Mouse (Mus musculus) lung, embryonic 15.5 days (tissue): ENCODE data around the gene Fgf2. TPM values are rescaled to one million over a fixed set of nuclear protein-coding genes. Genes with fewer than 3 reads are reported as not detected.

Experiments used
- ATAC-seq: fragments of 200-750 bp; cut with Nextera tagmentation; 2 replicates; pipeline ENCODE4 v1.8.0; 2017; ENCODE audit warnings: moderate number of reproducible peaks, borderline replicate concordance; ENCODE audit not compliant: low FRiP score, low TSS enrichment; ENCODE audit errors: extremely low read depth
- H3K27ac ChIP-seq: fragments of 300-500 bp; sonication (generic); 2 replicates; pipeline ENCODE4 v1.5.1; 2015; ENCODE audit warnings: moderate library complexity, mild to moderate bottlenecking, inconsistent platforms
- H3K27me3 ChIP-seq: fragments of 300-500 bp; sonication (generic); 2 replicates; pipeline ENCODE4 v1.6.1; 2015; ENCODE audit warnings: inconsistent platforms
- H3K36me3 ChIP-seq: fragments of 300-500 bp; sonication (generic); 2 replicates; pipeline ENCODE4 v1.6.1; 2015; ENCODE audit warnings: inconsistent platforms
- H3K4me1 ChIP-seq: fragments of 300-500 bp; sonication (generic); 2 replicates; pipeline ENCODE4 v1.6.1; 2015; ENCODE audit warnings: inconsistent platforms
- H3K4me2 ChIP-seq: fragments of 300-500 bp; sonication (generic); 2 replicates; pipeline ENCODE4 v1.6.1; 2015; ENCODE audit warnings: inconsistent platforms, mild to moderate bottlenecking, moderate library complexity
- H3K4me3 ChIP-seq: fragments of 300-500 bp; sonication (generic); 2 replicates; pipeline ENCODE4 v1.5.1; 2015; ENCODE audit warnings: mild to moderate bottlenecking, inconsistent platforms
- H3K9ac ChIP-seq: fragments of 300-500 bp; sonication (generic); 2 replicates; pipeline ENCODE4 v1.6.1; 2015; ENCODE audit warnings: inconsistent platforms
- H3K9me3 ChIP-seq: fragments of 300-500 bp; sonication (generic); 2 replicates; pipeline ENCODE4 v1.6.1; 2016; ENCODE audit warnings: inconsistent platforms
- WGBS: fragments of 180-500 bp; shearing (Covaris S2); methylation state at CpG from one replicate; pipeline ENCODE4 v1.1.7; 2015; 5-methylcytosine and 5-hydroxymethylcytosine counted together
- polyA plus RNA-seq: library from polyadenylated mRNA; unstranded; fragments of >200 nt; fragmentation: Nextera tagmentation; extraction: Ambion mirVana; gene quantifications from 2 replicates; pipeline ENCODE4 v1.2.1, GENCODE M21; 2015

The Fgf2 gene
- polyA plus RNA-seq, 1 experiment from 2014 or later, result 2.3 TPM

DNA sequence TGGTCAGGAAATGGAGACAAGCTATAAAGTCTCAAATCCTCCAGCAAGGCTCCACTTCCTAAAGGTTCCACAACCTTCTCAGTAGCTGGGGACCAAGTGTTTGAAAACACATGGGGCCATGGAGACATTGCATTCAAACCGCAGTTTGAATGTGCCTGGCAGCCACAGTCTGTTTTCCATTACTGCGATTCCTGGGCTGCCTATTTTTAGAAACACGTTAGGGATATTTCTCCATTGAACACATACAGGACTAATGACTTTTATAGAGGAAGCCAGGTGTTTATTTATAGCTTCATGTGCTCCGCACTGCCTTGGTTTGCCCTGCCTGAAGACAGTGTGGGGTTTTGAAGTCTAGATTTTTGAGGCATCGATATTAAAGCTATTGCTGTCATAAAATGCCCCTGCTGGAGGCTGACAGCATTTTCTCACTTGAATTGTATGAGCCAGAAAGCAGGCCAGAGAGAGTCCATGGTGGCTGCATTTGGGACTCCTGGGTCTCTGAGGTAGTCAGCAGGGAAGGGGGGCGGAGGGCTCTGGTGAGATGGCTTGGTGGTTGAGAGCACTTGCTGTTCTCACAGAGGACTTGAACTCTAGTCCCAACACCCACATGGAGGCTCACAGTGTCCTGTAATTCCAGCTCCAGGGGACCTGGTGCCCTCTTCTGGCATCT lies 35.1 kb downstream of the Fgf2 start:
- Histone ChIP-seq H3K9me3 (no peaks in the 10 kb centered on the region), H3K27ac (no peak overlapping the region), H3K27me3 (no peaks in the 10 kb centered on the region), H3K36me3 (no peaks in the 10 kb centered on the region), H3K4me2 (no peak overlapping the region), H3K4me1 (peaks cover 29% of the 10 kb centered on the region), H3K9ac (no peak overlapping the region), H3K4me3 (no peak overlapping the region)
- no peak for ATAC-seq
- WGBS, result 73% methylated on average over 6 of the region's 6 CpGs

DNA sequence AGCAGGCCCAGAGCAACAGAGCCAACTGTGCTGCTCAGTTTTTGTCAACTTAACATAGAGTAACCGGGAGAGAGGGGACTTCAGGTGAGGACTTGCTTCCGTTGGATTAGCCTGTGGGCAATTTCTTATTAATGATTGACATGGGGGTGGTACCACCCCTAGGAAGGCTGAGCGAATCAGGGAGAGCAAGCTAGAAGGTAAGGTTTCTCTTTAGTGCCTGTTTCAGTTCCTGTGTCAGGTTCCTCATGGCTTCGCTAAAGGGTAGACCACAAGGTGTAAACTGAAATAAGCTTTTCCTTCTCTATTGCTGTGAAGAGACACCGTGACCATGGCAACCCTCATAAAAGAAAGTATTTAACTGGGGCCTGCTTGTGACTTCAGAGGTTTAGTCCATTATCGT lies 39.2 kb downstream of the Fgf2 start:
- no peaks in the 10 kb centered on the region for H3K27me3 ChIP-seq
- no peak overlapping the region for H3K9ac ChIP-seq
- H3K4me1 ChIP-seq, result no peaks in the 10 kb centered on the region
- 89% methylated on average over 6 of the region's 6 CpGs for WGBS
- H3K9me3 ChIP-seq, result no peaks in the 10 kb centered on the region
- H3K4me3 ChIP-seq, result no peak overlapping the region
- no peak for ATAC-seq
- H3K27ac ChIP-seq, result no peak overlapping the region
- no peak overlapping the region for H3K4me2 ChIP-seq
- no peaks in the 10 kb centered on the region for H3K36me3 ChIP-seq

DNA sequence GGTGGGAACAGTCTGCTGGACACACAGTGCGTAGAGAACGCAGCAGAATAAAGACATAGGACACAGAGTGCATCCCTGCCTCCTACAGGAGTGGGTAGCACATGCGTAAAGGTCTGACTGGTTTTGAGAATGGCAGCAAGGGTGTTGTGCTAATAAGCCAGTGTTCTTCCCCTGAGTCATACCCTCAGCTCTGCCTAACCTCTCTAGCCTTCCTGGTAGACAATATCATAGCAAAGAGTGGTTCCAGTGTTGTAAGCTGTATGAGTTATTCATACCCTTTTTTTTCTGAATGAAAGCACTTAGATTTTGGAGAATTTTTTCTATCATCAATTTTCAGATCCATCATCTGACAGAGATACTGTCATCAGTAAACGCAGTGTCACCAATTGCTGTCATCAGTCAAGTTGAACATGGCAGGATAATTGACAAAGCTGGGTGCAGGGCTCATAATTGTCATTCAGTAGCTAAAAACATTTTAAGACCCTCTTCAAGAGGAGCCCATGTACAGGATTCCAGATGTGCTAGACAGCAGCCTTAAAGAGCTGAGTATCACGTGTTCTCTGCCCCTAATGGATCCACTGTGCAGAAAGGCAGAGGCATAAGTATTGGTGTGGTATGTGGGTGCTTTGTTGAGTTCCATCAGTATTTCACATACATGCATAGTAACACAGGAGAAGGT lies 48.9 kb downstream of the Fgf2 start:
- ATAC-seq, result no peak
- Histone ChIP-seq H3K4me1 (peaks cover 4% of the 10 kb centered on the region; the same call in 1 of the 2 replicates), H3K27me3 (no peaks in the 10 kb centered on the region), H3K36me3 (no peaks in the 10 kb centered on the region), H3K4me3 (no peak overlapping the region), H3K4me2 (no peak overlapping the region), H3K27ac (peak overlapping the region; percentile 77), H3K9ac (no peak overlapping the region), H3K9me3 (no peaks in the 10 kb centered on the region)
- 87% methylated on average over 5 of the region's 5 CpGs for WGBS

DNA sequence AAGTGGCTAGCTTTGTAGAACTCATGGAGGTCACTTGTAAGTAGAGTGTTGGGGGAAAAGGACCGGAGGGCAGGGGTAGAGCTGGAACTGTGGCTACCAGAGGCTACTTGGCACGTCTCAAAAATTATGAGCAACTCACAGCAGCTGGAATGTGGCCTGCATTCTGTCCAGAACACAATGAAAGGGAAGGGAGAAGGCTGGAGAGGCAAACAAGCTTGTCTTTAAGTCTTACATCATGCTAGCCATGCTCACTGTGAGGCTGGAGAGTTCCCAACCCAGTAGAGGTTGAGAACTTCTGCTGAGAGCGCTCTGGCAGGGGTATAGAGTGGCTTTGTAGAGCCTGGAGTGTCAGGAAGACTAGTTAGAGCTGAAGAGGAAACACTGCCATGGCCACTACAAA lies 49.5 kb downstream of the Fgf2 start:
- H3K4me2 ChIP-seq, result no peak overlapping the region
- H3K9me3 ChIP-seq, result no peaks in the 10 kb centered on the region
- H3K36me3 ChIP-seq, result no peaks in the 10 kb centered on the region
- no peak overlapping the region for H3K9ac ChIP-seq
- H3K27me3 ChIP-seq, result no peaks in the 10 kb centered on the region
- peaks cover 8% of the 10 kb centered on the region; the same call in 1 of the 2 replicates for H3K4me1 ChIP-seq
- H3K4me3 ChIP-seq, result no peak overlapping the region
- WGBS, result 77% methylated on average over 3 of the region's 3 CpGs
- H3K27ac ChIP-seq, result peak overlapping the region; percentile 77
- no peak for ATAC-seq

DNA sequence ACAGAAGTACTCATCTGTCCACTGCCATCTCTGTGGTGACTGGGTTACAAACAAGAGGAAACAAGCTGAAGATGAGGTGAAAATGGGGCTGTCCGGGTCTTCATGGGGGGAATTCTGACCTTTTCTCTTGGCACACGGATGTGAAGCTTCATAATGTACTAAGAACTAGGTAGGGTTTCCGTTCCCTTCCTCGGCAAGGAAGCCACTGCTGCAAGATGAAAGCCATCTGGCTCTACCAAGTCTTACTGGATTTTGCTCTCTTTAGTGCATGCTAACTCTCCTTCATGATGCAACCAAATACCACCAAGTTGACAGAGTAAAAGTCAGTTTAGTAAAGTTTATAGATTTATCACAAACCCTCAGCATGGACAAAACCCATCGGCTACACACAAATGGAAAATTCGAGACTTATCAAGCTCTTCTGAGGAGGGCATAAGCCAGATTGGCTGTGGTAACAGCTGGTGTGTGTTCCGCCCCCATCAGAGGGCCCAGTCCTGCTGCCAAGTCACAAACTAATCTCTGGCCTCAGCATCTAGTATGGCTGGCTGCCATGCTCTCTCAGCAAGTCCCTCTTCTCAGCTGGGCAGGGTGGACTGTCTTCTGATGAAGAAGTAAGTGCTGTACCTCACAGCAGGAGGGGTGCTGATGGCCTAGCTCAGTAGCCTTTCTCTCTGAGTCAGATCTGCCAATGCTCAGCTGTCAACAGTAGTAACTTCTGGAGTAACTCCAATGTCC lies 50.7 kb downstream of the Fgf2 start:
- ATAC-seq, result peak; percentile 92
- Histone ChIP-seq H3K4me3 (no peak overlapping the region), H3K9ac (no peak overlapping the region), H3K36me3 (no peaks in the 10 kb centered on the region), H3K4me1 (peaks cover 8% of the 10 kb centered on the region; the same call in 1 of the 2 replicates), H3K27me3 (no peaks in the 10 kb centered on the region), H3K4me2 (no peak overlapping the region), H3K27ac (peak overlapping the region; percentile 77), H3K9me3 (no peaks in the 10 kb centered on the region)
- WGBS, result 50% methylated on average over 7 of the region's 7 CpGs

DNA sequence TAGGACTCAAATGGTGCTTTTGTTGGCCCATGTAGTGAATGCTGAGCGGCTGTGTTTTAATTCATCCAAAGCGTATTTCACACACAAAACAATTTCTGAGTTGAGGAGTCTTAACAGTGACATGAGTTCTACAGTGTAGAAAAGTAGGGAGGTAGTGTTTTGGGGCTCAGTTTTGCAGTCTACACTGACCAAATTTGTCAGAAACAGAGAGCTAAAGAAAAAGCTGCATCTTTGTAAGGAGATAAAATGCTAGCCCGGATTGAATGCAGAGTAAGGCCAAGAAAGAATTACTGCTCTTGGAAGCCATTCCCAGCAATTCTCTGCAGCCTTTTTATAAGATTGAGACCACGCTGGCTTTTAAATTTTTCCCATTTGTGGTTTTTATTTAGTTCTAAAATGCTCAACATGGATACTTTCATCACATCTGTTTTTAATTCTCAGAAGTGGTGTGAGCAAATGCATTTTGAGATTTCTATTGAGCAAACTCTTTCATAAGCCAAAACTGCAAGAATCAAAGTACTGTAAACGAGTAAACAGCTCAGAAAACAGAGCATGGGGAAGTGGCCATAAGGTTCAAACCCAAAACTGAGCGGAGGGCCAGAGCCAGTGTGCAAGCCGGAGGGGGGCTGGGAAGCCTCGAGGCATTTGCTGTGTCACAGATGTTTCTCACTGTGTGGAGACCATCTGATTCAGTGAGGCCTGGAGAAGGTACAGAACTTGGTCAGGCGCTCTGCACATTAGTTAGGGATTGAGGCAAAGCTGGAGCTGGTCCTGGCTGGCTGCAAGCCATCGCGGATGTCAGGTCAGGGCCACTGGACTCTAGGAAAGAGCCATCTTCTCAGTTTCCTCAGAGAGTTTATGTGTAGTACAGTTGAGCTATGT lies 53.8 kb downstream of the Fgf2 start:
- no peak; the same call in 1 of the 2 replicates for ATAC-seq
- H3K9ac ChIP-seq, result no peak overlapping the region
- no peak overlapping the region for H3K4me2 ChIP-seq
- H3K36me3 ChIP-seq, result no peaks in the 10 kb centered on the region
- H3K9me3 ChIP-seq, result no peaks in the 10 kb centered on the region
- no peak overlapping the region for H3K4me3 ChIP-seq
- peak overlapping the region; percentile 73 for H3K27ac ChIP-seq
- H3K27me3 ChIP-seq, result no peaks in the 10 kb centered on the region
- WGBS, result 68% methylated on average over 11 of the region's 11 CpGs
- peaks cover 8% of the 10 kb centered on the region; the same call in 1 of the 2 replicates for H3K4me1 ChIP-seq

DNA sequence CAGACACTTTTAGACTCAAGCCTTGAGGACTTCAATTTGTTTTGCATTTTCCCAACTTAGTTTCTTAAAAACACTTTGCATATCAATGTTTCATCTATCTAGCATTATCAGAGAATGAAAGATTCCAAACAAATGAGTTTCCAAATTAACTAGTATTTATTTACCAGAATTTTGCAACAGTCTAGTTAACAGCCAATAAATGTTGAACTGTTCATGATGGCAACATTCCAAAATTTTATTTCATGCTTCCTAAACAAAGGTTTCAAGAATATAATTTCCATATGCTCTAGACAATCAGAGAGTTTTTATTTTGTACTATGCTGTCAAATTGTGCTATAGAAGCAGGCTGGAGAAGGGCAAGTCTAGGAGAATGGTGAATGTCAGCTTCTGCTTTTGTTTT lies 59.5 kb downstream of the Fgf2 start:
- H3K27ac ChIP-seq, result no peak overlapping the region
- H3K4me2 ChIP-seq, result no peak overlapping the region
- no peak overlapping the region for H3K4me3 ChIP-seq
- H3K36me3 ChIP-seq, result no peaks in the 10 kb centered on the region
- peaks cover 5% of the 10 kb centered on the region; the same call in 1 of the 2 replicates for H3K4me1 ChIP-seq
- H3K9ac ChIP-seq, result no peak overlapping the region
- peak; percentile 19; the same call in 1 of the 2 replicates for ATAC-seq
- no peaks in the 10 kb centered on the region for H3K9me3 ChIP-seq
- H3K27me3 ChIP-seq, result no peaks in the 10 kb centered on the region

DNA sequence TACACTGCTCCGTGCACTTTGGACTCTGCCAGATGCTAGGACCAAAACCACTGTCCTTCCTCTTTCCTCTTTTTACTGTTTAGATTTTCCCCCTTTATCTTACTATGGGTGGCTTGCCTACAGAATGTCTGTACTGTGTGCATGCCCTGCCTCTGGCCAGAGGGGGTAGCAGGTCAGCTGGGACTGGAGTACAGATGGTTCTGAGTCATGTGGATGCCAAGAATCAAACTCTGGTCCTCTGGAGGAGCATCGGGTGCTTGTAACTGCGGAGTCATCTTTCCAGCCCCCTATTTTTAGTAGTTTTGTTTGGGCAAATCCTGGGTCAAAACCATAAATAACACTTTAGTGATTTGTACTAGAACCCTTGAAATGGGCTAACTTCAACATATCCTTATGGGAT lies 65.3 kb downstream of the Fgf2 start:
- ATAC-seq, result no peak
- WGBS, result 71% methylated on average over 3 of the region's 3 CpGs
- Histone ChIP-seq H3K4me3 (no peak overlapping the region), H3K9ac (no peak overlapping the region), H3K27me3 (no peaks in the 10 kb centered on the region), H3K4me2 (no peak overlapping the region), H3K36me3 (no peaks in the 10 kb centered on the region), H3K4me1 (peaks cover 5% of the 10 kb centered on the region), H3K9me3 (no peaks in the 10 kb centered on the region), H3K27ac (no peak overlapping the region)

DNA sequence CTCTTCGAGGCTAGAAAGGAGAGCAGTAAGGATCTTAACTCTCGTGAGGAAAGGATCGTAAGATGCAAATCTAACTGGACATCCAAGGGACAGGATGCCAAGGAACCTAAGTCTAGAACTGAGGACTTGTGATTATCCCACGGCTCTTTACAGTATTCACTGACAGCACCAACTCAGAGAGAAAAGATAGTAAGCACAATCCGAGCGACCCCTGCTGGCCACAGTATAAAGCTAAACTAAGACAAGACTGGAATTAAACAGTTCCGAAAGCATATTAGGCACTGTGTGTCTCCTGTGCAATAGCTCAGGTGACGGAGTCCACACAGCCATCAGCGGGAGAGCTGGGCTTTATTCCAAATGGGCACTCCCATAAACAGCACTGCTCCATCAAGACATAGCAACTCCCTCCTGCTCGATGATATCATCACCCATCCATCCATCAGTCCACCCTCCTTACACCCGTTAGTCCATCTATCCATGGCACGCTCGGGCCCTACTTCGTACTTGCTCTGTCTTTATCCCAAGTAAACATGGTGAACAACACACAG lies 66.3 kb downstream of the Fgf2 start:
- H3K27ac ChIP-seq, result no peak overlapping the region
- H3K9ac ChIP-seq, result no peak overlapping the region
- peaks cover 8% of the 10 kb centered on the region for H3K4me1 ChIP-seq
- no peak overlapping the region for H3K4me3 ChIP-seq
- no peak for ATAC-seq
- WGBS, result 45% methylated on average over 14 of the region's 14 CpGs
- no peaks in the 10 kb centered on the region for H3K36me3 ChIP-seq
- no peak overlapping the region for H3K4me2 ChIP-seq
- no peaks in the 10 kb centered on the region for H3K27me3 ChIP-seq
- H3K9me3 ChIP-seq, result no peaks in the 10 kb centered on the region

DNA sequence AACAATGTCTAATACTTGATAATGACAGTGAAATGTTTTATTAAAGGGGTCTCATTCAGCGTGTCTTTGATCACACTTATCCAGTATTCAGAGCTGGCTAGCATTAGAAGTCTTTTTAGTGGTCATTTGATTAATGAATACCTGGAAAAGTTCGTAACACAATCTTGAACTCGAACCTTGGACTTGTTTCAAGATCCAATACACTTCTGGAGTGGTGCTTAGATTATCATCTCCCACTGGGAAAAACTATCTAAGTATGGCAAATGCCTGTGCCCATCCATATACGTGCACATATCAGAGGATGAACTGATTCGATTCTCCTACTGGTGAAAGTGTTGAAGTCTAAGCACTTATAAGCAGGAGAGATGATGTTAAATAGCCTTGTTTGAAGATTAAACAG lies 70.2 kb downstream of the Fgf2 start:
- WGBS, result 58% methylated on average over 5 of the region's 5 CpGs
- Histone ChIP-seq H3K27me3 (no peaks in the 10 kb centered on the region), H3K4me1 (peaks cover 18% of the 10 kb centered on the region), H3K36me3 (no peaks in the 10 kb centered on the region), H3K9ac (peak overlapping the region; percentile 63; the same call in 1 of the 2 replicates), H3K9me3 (no peaks in the 10 kb centered on the region), H3K4me2 (peak overlapping the region; percentile 63), H3K27ac (no peak overlapping the region), H3K4me3 (peak overlapping the region; percentile 74)
- ATAC-seq, result no peak

DNA sequence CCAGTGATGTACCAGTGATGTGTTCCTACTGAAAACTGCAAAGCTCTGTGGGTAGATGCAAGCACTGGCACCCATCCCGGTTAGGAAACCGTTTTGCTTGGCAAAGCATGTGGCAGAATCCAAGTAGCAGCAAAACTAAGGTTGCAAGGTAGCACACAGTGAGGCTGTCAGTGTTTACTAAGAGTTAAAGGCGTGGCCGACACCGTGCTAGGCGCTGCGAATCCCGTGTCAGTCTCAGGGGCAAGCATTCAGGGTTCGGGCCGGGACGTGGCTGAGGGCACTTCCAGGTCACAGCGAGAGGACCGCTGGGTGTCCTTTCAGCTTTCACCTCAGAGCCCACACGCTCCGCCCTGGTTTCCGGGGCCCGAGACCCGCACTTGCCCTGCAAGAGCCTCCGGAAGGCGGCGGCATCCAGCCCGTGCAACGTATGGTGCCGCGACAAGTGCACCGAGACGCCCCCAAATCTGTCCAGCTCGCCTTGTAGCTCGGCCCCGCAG lies 70.9 kb downstream of the Fgf2 start:
- Histone ChIP-seq H3K27me3 (no peaks in the 10 kb centered on the region), H3K4me2 (peak overlapping the region; percentile 63), H3K9ac (peak overlapping the region; percentile 63), H3K4me1 (peaks cover 18% of the 10 kb centered on the region), H3K36me3 (no peaks in the 10 kb centered on the region), H3K4me3 (peak overlapping the region; percentile 74), H3K9me3 (no peaks in the 10 kb centered on the region), H3K27ac (peak overlapping the region; percentile 87)
- no peak for ATAC-seq
- under 1% methylated on average over 30 of the region's 30 CpGs for WGBS
